Mouse (Mus musculus) intestine, postnatal 0 days (tissue): ENCODE results near the gene Ralgapa1. TPM values are rescaled to one million over a fixed set of nuclear protein-coding genes. Genes with fewer than 3 reads are reported as not detected.
"Not testable (repeated sequence)": the region's sequence is repeated elsewhere in the genome, so short reads cannot be mapped to it uniquely, and the experiment has no call there.

ENCODE experiments used
- ATAC-seq: fragments of 200-750 bp; cut with Nextera tagmentation; 2 replicates; pipeline ENCODE4 v1.8.0; 2017; ENCODE audit warnings: mild to moderate bottlenecking, moderate TSS enrichment, moderate library complexity
- H3K27ac ChIP-seq: fragments of 300-500 bp; sonication (generic); 2 replicates; pipeline ENCODE4 v1.5.1; 2014; ENCODE audit warnings: mild to moderate bottlenecking, low read depth, low read length, moderate library complexity
- H3K27me3 ChIP-seq: fragments of 300-500 bp; sonication (generic); replicated peaks from 2 replicates; pipeline ENCODE4 v1.6.1; 2014; ENCODE audit warnings: low read length, mixed read lengths; ENCODE audit not compliant: control insufficient read depth, insufficient read depth
- H3K36me3 ChIP-seq: fragments of 300-500 bp; sonication (generic); 2 replicates; pipeline ENCODE4 v1.6.1; 2014; ENCODE audit warnings: mild to moderate bottlenecking, moderate library complexity; ENCODE audit not compliant: control insufficient read depth, insufficient read depth
- H3K4me1 ChIP-seq: fragments of 300-500 bp; sonication (generic); replicated peaks from 2 replicates; pipeline ENCODE4 v1.6.1; 2014; ENCODE audit warnings: antibody characterized with exemption, low read length, mixed read lengths; ENCODE audit not compliant: control insufficient read depth, insufficient read depth
- H3K4me2 ChIP-seq: fragments of 300-500 bp; sonication (generic); replicated peaks from 2 replicates; pipeline ENCODE4 v1.6.1; 2014; ENCODE audit warnings: low read depth, mild to moderate bottlenecking, moderate library complexity
- H3K4me3 ChIP-seq: fragments of 300-500 bp; sonication (generic); 2 replicates; pipeline ENCODE4 v1.5.1; 2014; ENCODE audit warnings: low read depth, low read length
- H3K9ac ChIP-seq: fragments of 300-500 bp; sonication (generic); 2 replicates; pipeline ENCODE4 v1.6.1; 2014; ENCODE audit warnings: mild to moderate bottlenecking, low read depth, low read length
- H3K9me3 ChIP-seq: fragments of 300-500 bp; sonication (generic); 2 replicates; pipeline ENCODE4 v1.6.1; 2016; ENCODE audit warnings: mixed run types; ENCODE audit not compliant: control insufficient read depth
- CTCF ChIP-seq: sonication (generic); IDR thresholded peaks from 2 replicates; pipeline ENCODE4 v1.5.1; 2016; ENCODE audit warnings: low read depth, mild to moderate bottlenecking, control low read depth, antibody characterized with exemption, moderate library complexity
- WGBS: fragments of 180-500 bp; shearing (Covaris S2); extraction: QIAGEN DNeasy Blood & Tissue Kit; methylation state at CpG from one replicate; pipeline ENCODE4 v1.1.7; 2014; 5-methylcytosine and 5-hydroxymethylcytosine counted together
- microRNA-seq: library from miRNA; unstranded; fragments of <30 nt; microRNA quantifications from one replicate; pipeline ENCODE4, GENCODE M21; 2016
- polyA plus RNA-seq: library from polyadenylated mRNA; unstranded; fragments of >200 nt; fragmentation: Nextera tagmentation; extraction: Ambion mirVana; gene quantifications from 2 replicates; pipeline ENCODE4 v1.2.1, GENCODE M21; 2015

Gene Ralgapa1
- polyA plus RNA-seq, 1 experiment from 2014 or later: 7.7 TPM

DNA sequence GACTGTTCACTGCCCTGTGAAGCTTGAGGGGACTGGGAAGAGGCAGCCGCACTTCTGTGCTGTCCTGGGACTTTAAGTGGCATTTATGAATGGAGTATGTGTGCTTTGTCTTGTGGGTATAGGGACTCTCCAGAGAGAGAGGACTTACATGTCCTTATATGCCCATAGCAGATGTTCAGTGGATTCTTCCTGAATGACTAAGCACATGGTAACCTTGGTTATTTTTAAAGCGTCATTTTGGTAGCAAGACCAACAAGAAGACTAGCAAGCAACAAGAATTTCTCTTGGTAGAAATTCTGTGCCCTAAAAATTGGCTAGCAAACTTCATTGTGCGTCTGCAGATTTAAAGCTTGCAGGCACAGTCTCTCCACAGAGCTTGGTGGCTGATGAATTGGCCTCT, 257.2 kb downstream of the Ralgapa1 start:
- Histone ChIP-seq H3K27me3 (no peaks in the 10 kb centered on the region), H3K4me3 (no peak overlapping the region), H3K4me1 (0 out of 2 replicates have a peak, but pooled peaks cover 2% of the 10 kb centered on the region), H3K9ac (no peak overlapping the region), H3K4me2 (no peak overlapping the region), H3K9me3 (no peaks in the 10 kb centered on the region), H3K36me3 (no peaks in the 10 kb centered on the region), H3K27ac (no peak overlapping the region)
- no peak for ATAC-seq
- no peak for TF ChIP-seq CTCF
- 93% methylated on average over 3 of the region's 3 CpGs for WGBS

DNA sequence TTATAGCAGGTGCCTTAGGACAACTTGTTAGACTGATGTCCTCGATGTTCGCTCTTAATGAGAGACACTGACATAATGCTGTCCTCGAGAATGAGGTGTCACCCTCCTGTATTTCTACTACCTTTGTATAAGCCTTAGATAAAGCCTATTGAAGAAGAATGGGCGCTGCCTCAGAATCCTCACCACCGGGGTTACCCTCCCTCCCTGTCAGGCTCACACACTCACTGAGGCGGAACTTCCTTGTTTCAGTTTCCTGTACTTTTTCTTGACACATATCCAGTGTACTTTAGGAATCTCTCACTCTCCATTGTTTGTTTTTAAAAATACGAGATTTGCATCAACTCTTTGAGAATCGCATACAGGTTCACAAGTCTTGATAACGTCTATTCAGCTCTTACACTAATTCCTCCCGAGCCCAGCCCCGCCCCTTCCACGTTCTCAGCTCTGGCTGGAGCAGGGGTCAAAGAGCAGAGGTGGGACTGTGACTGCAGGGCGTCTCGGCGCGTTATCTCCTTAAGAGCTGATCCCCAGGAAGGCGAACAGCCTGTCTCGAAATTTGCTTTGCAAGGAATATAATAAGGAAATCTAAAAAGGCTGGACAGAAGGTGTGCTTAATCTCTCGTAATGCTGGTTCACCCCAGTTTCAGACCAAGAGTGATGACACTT, 260.8 kb downstream of the Ralgapa1 start:
- TF ChIP-seq CTCF: no peak
- WGBS: 10% methylated on average over 19 of the region's 19 CpGs
- no peaks in the 10 kb centered on the region for H3K36me3 ChIP-seq
- H3K4me2 ChIP-seq: peak overlapping the region; percentile 62
- peak overlapping the region; percentile 37 for H3K4me3 ChIP-seq
- peak overlapping the region; percentile 60 for H3K27ac ChIP-seq
- 0 out of 2 replicates have a peak, but pooled peaks cover 2% of the 10 kb centered on the region for H3K4me1 ChIP-seq
- no peaks in the 10 kb centered on the region for H3K27me3 ChIP-seq
- no peaks in the 10 kb centered on the region for H3K9me3 ChIP-seq
- peak overlapping the region; percentile 34; the same call in 1 of the 2 replicates for H3K9ac ChIP-seq
- peak; percentile 96 for ATAC-seq

GRCm38 (mm10) chr12:55559184-55559855, 261.6 kb downstream of the Ralgapa1 start:
- 89% methylated on average over 12 of the region's 12 CpGs for WGBS
- Histone ChIP-seq H3K27ac (no peak overlapping the region; the same call in 1 of the 2 replicates), H3K9ac (no peak overlapping the region), H3K36me3 (no peaks in the 10 kb centered on the region), H3K4me2 (0 out of 2 replicates have a peak overlapping the region, but pooled peaks have one; percentile 62), H3K27me3 (no peaks in the 10 kb centered on the region), H3K9me3 (no peaks in the 10 kb centered on the region), H3K4me1 (0 out of 2 replicates have a peak, but pooled peaks cover 2% of the 10 kb centered on the region), H3K4me3 (no peak overlapping the region)
- no peak for TF ChIP-seq CTCF
- ATAC-seq: no peak

DNA sequence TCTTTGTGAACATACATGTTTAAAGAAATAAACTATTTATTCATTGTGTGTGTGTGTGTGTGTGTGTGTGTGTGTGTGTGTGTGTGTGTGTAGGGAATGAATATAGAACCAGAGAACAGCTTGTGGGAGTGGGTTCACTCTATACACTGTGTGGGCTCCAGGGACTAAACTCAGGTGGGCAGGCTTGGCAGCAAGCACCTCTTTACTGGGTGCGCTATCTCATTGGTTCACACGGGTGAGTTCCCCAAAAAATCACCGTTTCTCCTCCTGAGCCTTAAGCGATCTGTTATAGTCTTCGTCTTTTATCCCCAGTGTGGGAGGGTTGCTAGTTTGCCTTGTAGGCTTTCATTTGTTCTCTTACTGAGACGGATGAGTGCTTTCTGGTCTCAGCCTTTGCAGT, 263.1 kb downstream of the Ralgapa1 start:
- H3K27ac ChIP-seq: no peak overlapping the region
- ATAC-seq: no peak
- H3K4me2 ChIP-seq: no peak overlapping the region
- H3K36me3 ChIP-seq: no peaks in the 10 kb centered on the region
- 86% methylated on average over 6 of the region's 6 CpGs for WGBS
- H3K4me3 ChIP-seq: no peak overlapping the region
- H3K9me3 ChIP-seq: no peaks in the 10 kb centered on the region
- H3K9ac ChIP-seq: no peak overlapping the region
- no peaks in the 10 kb centered on the region for H3K27me3 ChIP-seq
- H3K4me1 ChIP-seq: 0 out of 2 replicates have a peak, but pooled peaks cover 2% of the 10 kb centered on the region
- no peak for TF ChIP-seq CTCF

DNA sequence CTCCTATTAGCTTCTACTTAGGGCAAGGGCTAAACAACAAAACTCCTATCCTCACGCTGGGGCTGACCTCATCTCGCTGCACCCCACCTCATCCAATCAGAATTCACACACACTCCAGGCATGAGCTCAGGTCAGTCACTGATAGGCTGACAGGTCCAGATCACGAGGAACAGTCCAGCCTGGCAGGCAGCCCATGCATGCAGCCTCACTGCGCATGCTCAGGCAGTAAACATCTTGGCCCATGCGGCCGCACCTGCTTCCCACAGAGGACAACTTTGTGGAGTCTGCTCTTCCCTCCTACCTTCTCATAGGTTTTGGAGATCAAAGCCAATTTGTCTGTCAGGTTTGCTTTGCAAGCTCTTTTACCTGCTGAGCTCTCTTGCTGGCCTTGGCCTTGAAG, 266.1 kb downstream of the Ralgapa1 start:
- ATAC-seq, H3K4me1 ChIP-seq, H3K9ac ChIP-seq, H3K4me3 ChIP-seq, H3K4me2 ChIP-seq, H3K27ac ChIP-seq, H3K36me3 ChIP-seq, H3K9me3 ChIP-seq, H3K27me3 ChIP-seq: not testable (repeated sequence)
- WGBS: 79% methylated on average over 6 of the region's 6 CpGs

Small RNAs within 50 kb of the gene (microRNA-seq; reads per million reads assigned to microRNA genes)
- gene Gm23394: not detected

Other genes starting within 250 kb of the Ralgapa1 start
- gene Insm2, start 221.7 kb downstream of the Ralgapa1 start, polyA plus RNA-seq: 0.04 TPM in 1 of 2 replicates, not detected in the other
- gene Brms1l, start 15.2 kb upstream of the Ralgapa1 start, polyA plus RNA-seq: 10.9 and 11.9 TPM in 2 replicates